Mouse (Mus musculus) liver, embryonic 13.5 days (tissue): Measurements from ENCODE around the gene Lrp6. TPM values are rescaled to one million over a fixed set of nuclear protein-coding genes. Genes with fewer than 3 reads are reported as not detected.

ENCODE experiments used
- ATAC-seq: fragments of 200-750 bp; cut with Nextera tagmentation; 2 replicates; pipeline ENCODE4 v1.8.0; 2017; ENCODE audit warnings: low read depth, mild to moderate bottlenecking, moderate number of reproducible peaks, moderate library complexity
- DNase-seq: peaks from one replicate; pipeline ENCODE4 v3.0.0; 2022
- H3K27ac ChIP-seq: fragments of 300-500 bp; sonication (generic); 2 replicates; pipeline ENCODE4 v1.5.1; 2015; ENCODE audit warnings: moderate library complexity, mild to moderate bottlenecking, inconsistent platforms
- H3K27me3 ChIP-seq: fragments of 300-500 bp; sonication (generic); 2 replicates; pipeline ENCODE4 v1.6.1; 2015; ENCODE audit warnings: mild to moderate bottlenecking, inconsistent platforms
- H3K36me3 ChIP-seq: fragments of 300-500 bp; sonication (generic); 2 replicates; pipeline ENCODE4 v1.6.1; 2015; ENCODE audit warnings: mild to moderate bottlenecking, inconsistent platforms
- H3K4me1 ChIP-seq: fragments of 300-500 bp; sonication (generic); replicated peaks from 2 replicates; pipeline ENCODE4 v1.6.1; 2015; ENCODE audit warnings: inconsistent platforms
- H3K4me2 ChIP-seq: fragments of 300-500 bp; sonication (generic); 2 replicates; pipeline ENCODE4 v1.6.1; 2015; ENCODE audit warnings: inconsistent platforms, mild to moderate bottlenecking, moderate library complexity
- H3K4me3 ChIP-seq: fragments of 300-500 bp; sonication (generic); replicated peaks from 2 replicates; pipeline ENCODE4 v1.5.1; 2015; ENCODE audit warnings: mild to moderate bottlenecking, inconsistent platforms
- H3K9ac ChIP-seq: fragments of 300-500 bp; sonication (generic); 2 replicates; pipeline ENCODE4 v1.6.1; 2015; ENCODE audit warnings: mild to moderate bottlenecking, inconsistent platforms
- H3K9me3 ChIP-seq: fragments of 300-500 bp; sonication (generic); replicated peaks from 2 replicates; pipeline ENCODE4 v1.6.1; 2016; ENCODE audit warnings: inconsistent platforms
- WGBS: fragments of 180-500 bp; shearing (Covaris S2); methylation state at CpG from one replicate; pipeline ENCODE4 v1.1.7; 2015; ENCODE audit not compliant: insufficient replicate concordance; 5-methylcytosine and 5-hydroxymethylcytosine counted together
- polyA plus RNA-seq: library from polyadenylated mRNA; unstranded; fragments of >200 nt; fragmentation: Nextera tagmentation; extraction: Ambion mirVana; gene quantifications from 2 replicates; pipeline ENCODE4 v1.2.1, GENCODE M21; 2015

The Lrp6 gene
- polyA plus RNA-seq, 1 experiment from 2014 or later, result 6.8 TPM

GRCm38 (mm10) chr6:134489637-134490036 lies 77.1 kb downstream of the Lrp6 start:
- no peak overlapping the region for H3K9ac ChIP-seq
- no peaks in the 10 kb centered on the region; the same call in 1 of the 2 replicates for H3K4me1 ChIP-seq
- DNase-seq (no peak), ATAC-seq (no peak)
- H3K4me3 ChIP-seq, result no peak overlapping the region
- H3K4me2 ChIP-seq, result no peak overlapping the region
- peaks cover 12% of the 10 kb centered on the region for H3K36me3 ChIP-seq
- H3K27me3 ChIP-seq, result no peaks in the 10 kb centered on the region
- 86% methylated on average over 9 of the region's 9 CpGs for WGBS
- no peaks in the 10 kb centered on the region for H3K9me3 ChIP-seq
- H3K27ac ChIP-seq, result no peak overlapping the region

- no peak for DNase-seq
- no peak overlapping the region for H3K4me3 ChIP-seq
- 84% methylated on average over 4 of the region's 4 CpGs for WGBS
Measured at GRCm38 (mm10) chr6:134489130-134489529, 77.6 kb downstream of the Lrp6 start.

GRCm38 (mm10) chr6:134486318-134486717 lies 80.4 kb downstream of the Lrp6 start:
- no peaks in the 10 kb centered on the region for H3K27me3 ChIP-seq
- no peak overlapping the region for H3K9ac ChIP-seq
- H3K27ac ChIP-seq, result no peak overlapping the region
- H3K9me3 ChIP-seq, result no peaks in the 10 kb centered on the region
- 0 out of 2 replicates have a peak, but pooled peaks have one; percentile 57 for ATAC-seq
- H3K4me3 ChIP-seq, result no peak overlapping the region
- DNase-seq, result no peak
- no peak overlapping the region for H3K4me2 ChIP-seq
- H3K4me1 ChIP-seq, result no peaks in the 10 kb centered on the region; the same call in 1 of the 2 replicates
- H3K36me3 ChIP-seq, result peaks cover 21% of the 10 kb centered on the region
- 78% methylated on average over 9 of the region's 9 CpGs for WGBS

More at GRCm38 (mm10) chr6:134489130-134489529, 77.6 kb downstream of the Lrp6 start:
- Histone ChIP-seq H3K4me1 (no peaks in the 10 kb centered on the region; the same call in 1 of the 2 replicates), H3K36me3 (peaks cover 17% of the 10 kb centered on the region), H3K27me3 (no peaks in the 10 kb centered on the region), H3K4me2 (no peak overlapping the region), H3K9ac (no peak overlapping the region), H3K27ac (no peak overlapping the region), H3K9me3 (no peaks in the 10 kb centered on the region)
- no peak for ATAC-seq

- DNase-seq, result no peak
- H3K4me3 ChIP-seq, result no peak overlapping the region
- whole genome bisulfite sequencing, result 81% methylated on average over 10 of the region's 10 CpGs
Measured at GRCm38 (mm10) chr6:134479481-134479880, 87.3 kb downstream of the Lrp6 start.

GRCm38 (mm10) chr6:134473143-134473561 lies 93.6 kb downstream of the Lrp6 start:
- ATAC-seq (no peak), DNase-seq (no peak)
- 81% methylated on average over 7 of the region's 7 CpGs for WGBS
- Histone ChIP-seq H3K9ac (no peak overlapping the region), H3K27ac (no peak overlapping the region), H3K4me1 (peaks cover 9% of the 10 kb centered on the region), H3K9me3 (no peaks in the 10 kb centered on the region), H3K36me3 (peaks cover 23% of the 10 kb centered on the region), H3K4me3 (no peak overlapping the region), H3K4me2 (no peak overlapping the region), H3K27me3 (no peaks in the 10 kb centered on the region)

More at GRCm38 (mm10) chr6:134479481-134479880, 87.3 kb downstream of the Lrp6 start:
- H3K4me2 ChIP-seq, result no peak overlapping the region
- no peaks in the 10 kb centered on the region for H3K27me3 ChIP-seq
- H3K27ac ChIP-seq, result no peak overlapping the region
- H3K9ac ChIP-seq, result no peak overlapping the region
- no peaks in the 10 kb centered on the region for H3K4me1 ChIP-seq
- no peak for ATAC-seq
- H3K9me3 ChIP-seq, result no peaks in the 10 kb centered on the region
- peaks cover 30% of the 10 kb centered on the region for H3K36me3 ChIP-seq

- DNase-seq (peak; percentile 19), ATAC-seq (peak; percentile 81)
- H3K9ac ChIP-seq, result no peak overlapping the region
- no peak overlapping the region for H3K4me2 ChIP-seq
- WGBS, result 45% methylated on average over 14 of the region's 14 CpGs
- H3K36me3 ChIP-seq, result peaks cover 29% of the 10 kb centered on the region
- no peak overlapping the region for H3K27ac ChIP-seq
- no peaks in the 10 kb centered on the region for H3K27me3 ChIP-seq
- no peaks in the 10 kb centered on the region for H3K9me3 ChIP-seq
- no peak overlapping the region for H3K4me3 ChIP-seq
- H3K4me1 ChIP-seq, result peaks cover 9% of the 10 kb centered on the region
Measured at GRCm38 (mm10) chr6:134470857-134471256, 95.9 kb downstream of the Lrp6 start.

- no peak overlapping the region for H3K9ac ChIP-seq
- peaks cover 41% of the 10 kb centered on the region for H3K36me3 ChIP-seq
- DNase-seq, result no peak
- H3K9me3 ChIP-seq, result no peaks in the 10 kb centered on the region
- no peak overlapping the region for H3K27ac ChIP-seq
- no peak overlapping the region for H3K4me2 ChIP-seq
- ATAC-seq, result no peak
- no peak overlapping the region for H3K4me3 ChIP-seq
- 80% methylated on average over 2 of the region's 2 CpGs for WGBS
- peaks cover 9% of the 10 kb centered on the region for H3K4me1 ChIP-seq
- no peaks in the 10 kb centered on the region for H3K27me3 ChIP-seq
Measured at GRCm38 (mm10) chr6:134469297-134469696, 97.5 kb downstream of the Lrp6 start.

- Histone ChIP-seq H3K4me1 (peaks cover 9% of the 10 kb centered on the region), H3K4me2 (no peak overlapping the region), H3K27ac (no peak overlapping the region), H3K9me3 (no peaks in the 10 kb centered on the region), H3K9ac (no peak overlapping the region), H3K27me3 (no peaks in the 10 kb centered on the region), H3K36me3 (peaks cover 52% of the 10 kb centered on the region), H3K4me3 (no peak overlapping the region)
- DNase-seq (no peak), ATAC-seq (no peak)
- WGBS, result 89% methylated on average over 10 of the region's 10 CpGs
Measured at GRCm38 (mm10) chr6:134466671-134467229, 100.0 kb downstream of the Lrp6 start.

- peaks cover 75% of the 10 kb centered on the region for H3K36me3 ChIP-seq
- WGBS, result 79% methylated on average over 6 of the region's 6 CpGs
- no peak for ATAC-seq
- H3K4me2 ChIP-seq, result no peak overlapping the region
- H3K9ac ChIP-seq, result no peak overlapping the region
- no peaks in the 10 kb centered on the region for H3K4me1 ChIP-seq
- no peaks in the 10 kb centered on the region for H3K27me3 ChIP-seq
- H3K27ac ChIP-seq, result no peak overlapping the region
- no peak overlapping the region for H3K4me3 ChIP-seq
- H3K9me3 ChIP-seq, result no peaks in the 10 kb centered on the region
- no peak for DNase-seq
Measured at GRCm38 (mm10) chr6:134461175-134461574, 105.6 kb downstream of the Lrp6 start.

GRCm38 (mm10) chr6:134458376-134458775 lies 108.4 kb downstream of the Lrp6 start:
- H3K4me2 ChIP-seq, result no peak overlapping the region
- peaks cover 80% of the 10 kb centered on the region for H3K36me3 ChIP-seq
- ATAC-seq (no peak), DNase-seq (no peak)
- peaks cover 10% of the 10 kb centered on the region for H3K4me1 ChIP-seq
- H3K9ac ChIP-seq, result no peak overlapping the region
- H3K27ac ChIP-seq, result no peak overlapping the region
- no peaks in the 10 kb centered on the region for H3K9me3 ChIP-seq
- H3K27me3 ChIP-seq, result no peaks in the 10 kb centered on the region
- WGBS, result 81% methylated on average over 1 of the region's 1 CpGs
- H3K4me3 ChIP-seq, result no peak overlapping the region

- no peaks in the 10 kb centered on the region for H3K9me3 ChIP-seq
- H3K27ac ChIP-seq, result no peak overlapping the region
- no peak overlapping the region for H3K4me3 ChIP-seq
- H3K27me3 ChIP-seq, result no peaks in the 10 kb centered on the region
- no peak overlapping the region for H3K4me2 ChIP-seq
- H3K36me3 ChIP-seq, result peaks cover 88% of the 10 kb centered on the region
- peaks cover 16% of the 10 kb centered on the region for H3K4me1 ChIP-seq
- no peak overlapping the region for H3K9ac ChIP-seq
- DNase-seq (peak; percentile 52), ATAC-seq (peak; percentile 86)
- 82% methylated on average over 1 of the region's 1 CpGs for WGBS
Measured at GRCm38 (mm10) chr6:134454093-134454492, 112.7 kb downstream of the Lrp6 start.

GRCm38 (mm10) chr6:134450661-134451119 lies 116.1 kb downstream of the Lrp6 start:
- Histone ChIP-seq H3K27me3 (no peaks in the 10 kb centered on the region), H3K4me2 (no peak overlapping the region), H3K9me3 (no peaks in the 10 kb centered on the region), H3K4me3 (no peak overlapping the region), H3K27ac (no peak overlapping the region), H3K4me1 (peaks cover 16% of the 10 kb centered on the region), H3K9ac (no peak overlapping the region), H3K36me3 (peaks cover 63% of the 10 kb centered on the region)
- 72% methylated on average over 14 of the region's 14 CpGs for WGBS
- DNase-seq (no peak), ATAC-seq (peak; percentile 21; the same call in 1 of the 2 replicates)
